ENCODE assay signal across 34 mouse cellular contexts in genomic region chr17:21501365-21501764, GRCm38 (mm10).
"Had no signal": no experiment of that assay in that cellular context is flagged by ENCODE, and none has a peak within 500 bp of the region (broad histone marks: within the 10 kb centered on the region; RNA-seq: fewer than 3 reads in every experiment).

No protein-coding gene starts in this region.

- ATAC-seq: hindbrain, postnatal 0 days; inflammation-experienced regulatory T-cells, adult 6 months; intestine, embryonic 15.5 days; intestine, embryonic 16.5 days; intestine, postnatal 0 days had no signal

- H3K9me3 ChIP-seq: heart, embryonic 15.5 days; hindbrain, embryonic 12.5 days; hindbrain, embryonic 13.5 days; intestine, embryonic 15.5 days; kidney, embryonic 15.5 days had no signal

- H3K27ac ChIP-seq: heart, embryonic 13.5 days; heart, embryonic 15.5 days; hindbrain, embryonic 10.5 days; hindbrain, embryonic 12.5 days; hindbrain, embryonic 13.5 days; hindbrain, embryonic 14.5 days; hindbrain, embryonic 15.5 days; hindbrain, postnatal 0 days; intestine, embryonic 15.5 days; kidney, embryonic 15.5 days; kidney, postnatal 0 days; layer of hippocampus, adult 2 months; left cerebral cortex, adult 2 months had no signal

- H3K4me1 ChIP-seq: heart, embryonic 12.5 days; heart, embryonic 13.5 days; heart, embryonic 15.5 days; hindbrain, embryonic 10.5 days; hindbrain, embryonic 12.5 days; hindbrain, embryonic 13.5 days; hindbrain, embryonic 15.5 days; intestine, embryonic 15.5 days; kidney, embryonic 15.5 days had no signal

- H3K4me2 ChIP-seq: heart, embryonic 11.5 days; heart, embryonic 12.5 days; heart, embryonic 13.5 days; heart, embryonic 15.5 days; hindbrain, embryonic 12.5 days; hindbrain, embryonic 13.5 days; hindbrain, embryonic 14.5 days; hindbrain, embryonic 15.5 days; intestine, embryonic 15.5 days; kidney, embryonic 15.5 days had no signal

- H3K4me3 ChIP-seq: heart, embryonic 12.5 days; heart, embryonic 13.5 days; heart, embryonic 15.5 days; hindbrain, embryonic 10.5 days; hindbrain, embryonic 12.5 days; hindbrain, embryonic 13.5 days; hindbrain, embryonic 15.5 days; intestine, embryonic 15.5 days; kidney, embryonic 15.5 days; layer of hippocampus, adult 2 months; left cerebral cortex, adult 2 months had no signal

- H3K27me3 ChIP-seq: heart, embryonic 12.5 days; heart, embryonic 13.5 days; heart, embryonic 15.5 days; hindbrain, embryonic 12.5 days; hindbrain, embryonic 13.5 days; hindbrain, embryonic 15.5 days; intestine, embryonic 15.5 days; kidney, embryonic 15.5 days had no signal

- H3K9ac ChIP-seq: heart, embryonic 12.5 days; heart, embryonic 13.5 days; heart, embryonic 15.5 days; hindbrain, embryonic 12.5 days; hindbrain, embryonic 13.5 days; hindbrain, embryonic 14.5 days; hindbrain, embryonic 15.5 days; intestine, embryonic 15.5 days; kidney, embryonic 15.5 days had no signal

- H3K36me3 ChIP-seq: intestine, embryonic 15.5 days had no signal

- DNase-seq: heart, postnatal 10 days; heart, postnatal 14 days; heart, postnatal 36 days; heart, postnatal 4 days; kidney, adult 11 months; kidney, adult 18-20 months; kidney, adult 2 months; kidney, adult 8-10 months; kidney, adult 9 months; kidney, postnatal 10 days; kidney, postnatal 14 days; kidney, postnatal 25 days; kidney, postnatal 36 days; kidney, postnatal 4 days; layer of hippocampus, adult 9-11 months; layer of hippocampus, postnatal 36 days had no signal
